In the genomic region with DNA sequence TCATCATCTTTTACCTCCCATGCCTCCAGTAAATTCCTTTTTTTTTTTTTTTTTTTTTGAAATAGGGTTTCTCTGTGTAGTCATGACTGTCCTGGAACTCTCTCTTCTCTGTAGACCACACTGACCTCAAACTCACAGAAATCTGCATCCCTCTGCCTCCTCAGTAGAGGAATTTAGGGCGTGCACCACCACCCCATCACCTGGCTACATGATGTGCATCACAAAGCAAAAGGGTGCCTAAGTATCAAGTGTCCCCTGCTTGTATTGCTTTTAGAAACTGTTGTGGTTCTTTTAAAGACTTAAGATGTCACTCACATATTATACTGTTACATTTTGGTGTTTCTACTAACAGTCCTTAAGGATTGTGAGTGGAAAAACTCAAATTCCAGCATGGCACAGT, we compare ENCODE assay signal across 26 mouse cellular contexts. TPM values are rescaled to one million over a fixed set of nuclear protein-coding genes. Genes with fewer than 3 reads are reported as not detected.
"Had no signal": no experiment of that assay in that cellular context is flagged by ENCODE, and none has a peak within 500 bp of the region (broad histone marks: within the 10 kb centered on the region; RNA-seq: fewer than 3 reads in every experiment).

No protein-coding gene starts in this region.

- H3K36me3 ChIP-seq: lung, embryonic 15.5 days; midbrain, embryonic 12.5 days; neural tube, embryonic 13.5 days; neural tube, embryonic 15.5 days had no signal

- H3K9ac ChIP-seq: lung, embryonic 15.5 days; midbrain, embryonic 12.5 days; neural tube, embryonic 13.5 days; neural tube, embryonic 15.5 days had no signal

- DNase-seq: lung, adult 2 months; lung, postnatal 14 days; lung, postnatal 4 days; midbrain, embryonic 14.5 days; retina, postnatal 1 day; right cerebral cortex, adult 18-20 months; right cerebral cortex, postnatal 25 days; right cerebral cortex, postnatal 4 days; spleen, adult 18-20 months; thymus, adult 18-20 months; thymus, postnatal 14 days; thymus, postnatal 36 days had no signal

- H3K4me3 ChIP-seq: lung, embryonic 15.5 days; midbrain, embryonic 10.5 days; midbrain, embryonic 12.5 days; myocyte; neural tube, embryonic 13.5 days; neural tube, embryonic 15.5 days had no signal

- H3K4me1 ChIP-seq: lung, embryonic 15.5 days had no signal

- H3K27ac ChIP-seq: lung, embryonic 15.5 days; midbrain, embryonic 10.5 days; midbrain, embryonic 12.5 days; neural tube, embryonic 13.5 days; neural tube, embryonic 15.5 days had no signal

- ATAC-seq: lung, postnatal 0 days; midbrain, embryonic 16.5 days had no signal

- H3K9me3 ChIP-seq: lung, embryonic 15.5 days; midbrain, embryonic 10.5 days; midbrain, embryonic 12.5 days; neural tube, embryonic 13.5 days; neural tube, embryonic 15.5 days had no signal

- H3K4me2 ChIP-seq: lung, embryonic 15.5 days; midbrain, embryonic 12.5 days; neural tube, embryonic 13.5 days; neural tube, embryonic 15.5 days had no signal

- H3K27me3 ChIP-seq: lung, embryonic 15.5 days had no signal

RNA-seq across cellular contexts. Expression of a gene that starts 57.8 kb away (rescaled TPM):
- total RNA-seq: megakaryocyte, adult 5-6 weeks; megakaryocyte-erythroid progenitor cell, adult 5-6 weeks had no signal
- polyA plus RNA-seq: lung, adult 2 months; lung, embryonic 15.5 days; lung, postnatal 0 days; myocyte; small intestine, adult 2 months; stomach, embryonic 14.5 days; stomach, embryonic 16.5 days; thymus, postnatal 0 days had no signal
